Mouse (Mus musculus) neural tube, embryonic 14.5 days (tissue): ENCODE measurements at regions not wholly inside any gene's neighbourhood (a gene's known extent, or its start where the extent isn't known, plus 50 kb on each side); places are given as distances from the start of the nearest gene placed in this dataset.

Source experiments
- ATAC-seq: fragments of 200-750 bp; cut with Nextera tagmentation; 2 replicates; pipeline ENCODE4 v1.8.0; 2017; ENCODE audit warnings: low read depth, mild to moderate bottlenecking, moderate TSS enrichment, moderate library complexity
- H3K27ac ChIP-seq: fragments of 300-500 bp; sonication (generic); 2 replicates; pipeline ENCODE4 v1.5.1; 2014; ENCODE audit warnings: low read depth, mild to moderate bottlenecking, control low read depth, low read length, moderate library complexity, mixed read lengths
- H3K27me3 ChIP-seq: fragments of 300-500 bp; sonication (generic); 2 replicates; pipeline ENCODE4 v1.6.1; 2014; ENCODE audit warnings: low read length; ENCODE audit not compliant: control insufficient read depth, insufficient read depth
- H3K36me3 ChIP-seq: fragments of 300-500 bp; sonication (generic); 2 replicates; pipeline ENCODE4 v1.6.1; 2014; ENCODE audit warnings: low read length, mixed read lengths; ENCODE audit not compliant: control insufficient read depth, insufficient read depth
- H3K4me1 ChIP-seq: fragments of 300-500 bp; sonication (generic); 2 replicates; pipeline ENCODE4 v1.6.1; 2014; ENCODE audit warnings: low read length; ENCODE audit not compliant: control insufficient read depth, insufficient read depth
- H3K4me2 ChIP-seq: fragments of 300-500 bp; sonication (generic); 2 replicates; pipeline ENCODE4 v1.6.1; 2014; ENCODE audit warnings: mild to moderate bottlenecking, low read depth, low read length, control low read depth
- H3K4me3 ChIP-seq: fragments of 300-500 bp; sonication (generic); 2 replicates; pipeline ENCODE4 v1.5.1; 2014; ENCODE audit warnings: low read depth, low read length, control low read depth, mixed read lengths
- H3K9ac ChIP-seq: fragments of 300-500 bp; sonication (generic); replicated peaks from 2 replicates; pipeline ENCODE4 v1.6.1; 2014; ENCODE audit warnings: low read depth, mild to moderate bottlenecking, control low read depth, low read length, mixed read lengths
- H3K9me3 ChIP-seq: fragments of 300-500 bp; sonication (generic); 2 replicates; pipeline ENCODE4 v1.6.1; 2016; ENCODE audit warnings: low read length; ENCODE audit not compliant: control insufficient read depth
- WGBS: fragments of 180-500 bp; shearing (Covaris S2); extraction: QIAGEN DNeasy Blood & Tissue Kit; methylation state at CpG from one replicate; pipeline ENCODE4 v1.1.7; 2014; 5-methylcytosine and 5-hydroxymethylcytosine counted together

- H3K4me2 ChIP-seq = no peak overlapping the region
- H3K9me3 ChIP-seq = no peaks in the 10 kb centered on the region
- H3K4me1 ChIP-seq = no peaks in the 10 kb centered on the region
- no peak overlapping the region for H3K27ac ChIP-seq
- no peak overlapping the region for H3K9ac ChIP-seq
- WGBS = 61% methylated on average over 3 of the region's 3 CpGs
- no peak for ATAC-seq
- no peak overlapping the region for H3K4me3 ChIP-seq
- no peaks in the 10 kb centered on the region for H3K36me3 ChIP-seq
- no peaks in the 10 kb centered on the region for H3K27me3 ChIP-seq
Measured at GRCm38 (mm10) chr16:39390626-39391025, 498.2 kb downstream of the Igsf11 start.

DNA sequence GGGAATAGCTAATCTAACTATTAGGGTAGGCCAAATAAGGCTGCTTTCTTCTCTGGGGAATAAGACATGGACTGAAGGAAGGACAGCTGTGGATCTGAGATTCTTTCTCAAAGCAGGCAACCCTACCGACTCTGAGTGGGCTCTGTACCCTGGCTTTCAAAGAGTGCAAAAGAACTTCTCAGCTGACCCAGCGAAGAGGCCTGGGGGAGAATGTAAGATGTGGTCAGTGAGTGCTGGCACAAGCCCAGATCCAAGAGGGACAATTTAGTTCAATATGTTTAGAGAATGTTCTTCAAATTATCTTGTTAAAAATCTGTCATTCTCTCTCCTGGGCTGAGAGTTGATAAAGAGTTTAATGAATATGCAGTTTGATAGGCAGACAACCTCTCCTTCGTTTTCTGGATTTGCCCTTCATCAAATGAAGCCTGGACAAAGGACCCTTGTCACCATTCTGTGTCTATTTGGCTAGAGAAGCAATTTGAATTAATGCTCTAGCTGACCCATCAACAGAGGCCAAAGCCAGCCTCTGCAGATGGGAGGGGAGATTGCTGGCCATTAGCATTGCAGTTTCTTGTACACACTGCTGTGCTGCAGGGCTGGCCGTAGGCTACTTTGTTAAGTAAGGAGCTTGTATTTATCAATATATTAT lies 509.8 kb downstream of the Igsf11 start:
- Histone ChIP-seq H3K9ac (no peak overlapping the region), H3K4me3 (no peak overlapping the region), H3K27me3 (no peaks in the 10 kb centered on the region), H3K4me2 (no peak overlapping the region), H3K36me3 (no peaks in the 10 kb centered on the region), H3K4me1 (no peaks in the 10 kb centered on the region), H3K27ac (no peak overlapping the region), H3K9me3 (no peaks in the 10 kb centered on the region)
- 69% methylated on average over 4 of the region's 4 CpGs for WGBS
- no peak for ATAC-seq

GRCm38 (mm10) chr16:39431581-39431980 lies 539.1 kb downstream of the Igsf11 start:
- Histone ChIP-seq H3K9ac (no peak overlapping the region), H3K9me3 (no peaks in the 10 kb centered on the region), H3K36me3 (no peaks in the 10 kb centered on the region), H3K27me3 (no peaks in the 10 kb centered on the region), H3K4me2 (no peak overlapping the region), H3K4me3 (no peak overlapping the region), H3K27ac (no peak overlapping the region), H3K4me1 (no peaks in the 10 kb centered on the region)
- 98% methylated on average over 1 of the region's 1 CpGs for WGBS
- ATAC-seq = no peak

DNA sequence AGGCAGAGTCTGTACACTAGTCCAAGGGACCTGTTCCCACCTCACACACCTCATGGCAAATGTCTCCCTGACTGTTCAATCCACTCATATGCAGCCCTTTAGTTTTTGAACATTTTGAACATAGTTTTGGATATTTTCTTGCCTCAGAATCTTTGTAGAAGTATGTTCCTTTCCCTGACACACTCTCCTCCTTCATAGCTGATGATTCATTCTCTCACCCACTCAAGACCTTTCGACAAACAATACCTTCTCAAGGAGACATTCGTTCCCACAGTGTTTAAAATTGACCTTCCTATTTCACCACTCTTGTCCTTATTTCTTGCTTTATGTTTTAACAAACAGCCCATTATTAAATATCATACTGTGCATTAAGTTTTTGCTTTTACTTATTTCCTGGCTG lies 538.4 kb upstream of the Lsamp start:
- no peak for ATAC-seq

GRCm38 (mm10) chr16:39453400-39454138 lies 530.6 kb upstream of the Lsamp start:
- H3K27ac ChIP-seq = no peak overlapping the region
- no peak overlapping the region for H3K4me3 ChIP-seq
- H3K9ac ChIP-seq = no peak overlapping the region
- 54% methylated on average over 5 of the region's 5 CpGs for WGBS
- no peaks in the 10 kb centered on the region for H3K4me1 ChIP-seq
- H3K4me2 ChIP-seq = no peak overlapping the region
- no peak for ATAC-seq
- no peaks in the 10 kb centered on the region for H3K36me3 ChIP-seq
- no peaks in the 10 kb centered on the region for H3K9me3 ChIP-seq
- no peaks in the 10 kb centered on the region for H3K27me3 ChIP-seq

More for the DNA sequence above, 538.4 kb upstream of the Lsamp start:
- H3K9me3 ChIP-seq = no peaks in the 10 kb centered on the region
- 90% methylated on average over 2 of the region's 2 CpGs for WGBS
- H3K27ac ChIP-seq = no peak overlapping the region
- no peak overlapping the region for H3K4me2 ChIP-seq
- no peaks in the 10 kb centered on the region for H3K36me3 ChIP-seq
- H3K4me3 ChIP-seq = no peak overlapping the region
- H3K27me3 ChIP-seq = no peaks in the 10 kb centered on the region
- H3K9ac ChIP-seq = no peak overlapping the region
- H3K4me1 ChIP-seq = no peaks in the 10 kb centered on the region
